Mouse (Mus musculus) liver, embryonic 14.5 days (tissue): Measurements from ENCODE around the gene Zbed5. TPM values are rescaled to one million over a fixed set of nuclear protein-coding genes. Genes with fewer than 3 reads are reported as not detected.
"Not testable (repeated sequence)": the region's sequence is repeated elsewhere in the genome, so short reads cannot be mapped to it uniquely, and the experiment has no call there.

Experiments used
- ATAC-seq: fragments of 200-750 bp; cut with Nextera tagmentation; 2 replicates; pipeline ENCODE4 v1.8.0; 2017; ENCODE audit warnings: moderate number of reproducible peaks, mild to moderate bottlenecking, moderate library complexity; ENCODE audit not compliant: insufficient read depth
- DNase-seq, 3 experiments: peaks; one replicate each; pipeline ENCODE4 v3.0.0-alpha.2; 2012 to 2013; ENCODE audit warnings: low read depth in 3 of 3, low spot score in 3 of 3
- H3K27ac ChIP-seq: fragments of 300-500 bp; sonication (generic); 2 replicates; pipeline ENCODE4 v1.5.1; 2014; ENCODE audit warnings: moderate library complexity, mild to moderate bottlenecking, control low read depth, inconsistent platforms
- H3K27me3 ChIP-seq: fragments of 300-500 bp; sonication (generic); 2 replicates; pipeline ENCODE4 v1.6.1; 2014; ENCODE audit warnings: mild to moderate bottlenecking, low read length, moderate library complexity; ENCODE audit not compliant: control insufficient read depth, insufficient read depth
- H3K36me3 ChIP-seq: fragments of 300-500 bp; sonication (generic); replicated peaks from 2 replicates; pipeline ENCODE4 v1.6.1; 2014; ENCODE audit warnings: low read depth; ENCODE audit not compliant: control insufficient read depth, insufficient read depth
- H3K4me1 ChIP-seq, 2 experiments: fragments of 200-500 bp in 1 of 2; fragments of 300-500 bp in 1 of 2; sonication (generic) in 1 of 2; replicated peaks; 2 replicates each; pipeline ENCODE4 v1.6.1; 2012 to 2014; ENCODE audit warnings: antibody characterized with exemption in 1 of 2, inconsistent platforms in 1 of 2, low read length in 1 of 2; ENCODE audit not compliant: control insufficient read depth in 2 of 2, insufficient read depth in 2 of 2
- H3K4me2 ChIP-seq: fragments of 300-500 bp; sonication (generic); 2 replicates; pipeline ENCODE4 v1.6.1; 2014; ENCODE audit warnings: low read depth, mild to moderate bottlenecking, control low read depth, moderate library complexity
- H3K4me3 ChIP-seq, 2 experiments: fragments of 200-500 bp in 1 of 2; fragments of 300-500 bp in 1 of 2; sonication (generic) in 1 of 2; 2 replicates each; pipeline ENCODE4 v1.5.1; 2012 to 2014; ENCODE audit warnings: low read depth in 2 of 2, low read length in 2 of 2, mild to moderate bottlenecking in 2 of 2, control low read depth in 1 of 2, inconsistent platforms in 1 of 2, moderate library complexity in 1 of 2; ENCODE audit not compliant: insufficient read depth in 1 of 2
- H3K9ac ChIP-seq: fragments of 300-500 bp; sonication (generic); replicated peaks from 2 replicates; pipeline ENCODE4 v1.6.1; 2014; ENCODE audit warnings: mild to moderate bottlenecking, control low read depth, moderate library complexity
- H3K9me3 ChIP-seq: fragments of 300-500 bp; sonication (generic); 2 replicates; pipeline ENCODE4 v1.6.1; 2016; ENCODE audit warnings: low read length, mixed read lengths; ENCODE audit not compliant: control insufficient read depth
- CTCF ChIP-seq: IDR thresholded peaks from 2 replicates; pipeline ENCODE4 v1.5.1; 2016; ENCODE audit warnings: antibody characterized with exemption, low read depth, control low read depth
- EP300 ChIP-seq: IDR thresholded peaks from 2 replicates; pipeline ENCODE4 v1.6.1; 2016; ENCODE audit warnings: antibody characterized with exemption, low read depth
- WGBS: fragments of 180-500 bp; shearing (Covaris S2); extraction: QIAGEN DNeasy Blood & Tissue Kit; methylation state at CpG from one replicate; pipeline ENCODE4 v1.1.7; 2014; ENCODE audit not compliant: insufficient replicate concordance; 5-methylcytosine and 5-hydroxymethylcytosine counted together
- polyA plus RNA-seq, 2 experiments: library from polyadenylated mRNA; depleted of rRNA in 1 of 2; stranded (reverse) in 1 of 2; unstranded in 1 of 2; fragments of >200 nt; fragmentation: Nextera tagmentation in 1 of 2; extraction: Ambion mirVana in 1 of 2; gene quantifications; 2 replicates each; pipeline versions ENCODE4 v1.2.1 to v1.2.3; 2012 to 2014

Gene Zbed5
- polyA plus RNA-seq, 2 experiments: 0.67 to 0.70 TPM

- Histone ChIP-seq H3K4me2 (peak overlapping the region; percentile 65), H3K9ac (peak overlapping the region; percentile 84), H3K27ac (peak overlapping the region; percentile 93), H3K4me3 (peak overlapping the region; percentile 92 to 97), H3K27me3 (no peaks in the 10 kb centered on the region), H3K9me3 (no peaks in the 10 kb centered on the region), H3K4me1 (peaks cover 9 to 10% of the 10 kb centered on the region in 2 experiments; a peak in 3 of 4 replicates), H3K36me3 (peaks cover 27% of the 10 kb centered on the region)
- WGBS: 8% methylated on average over 10 of the region's 10 CpGs
- ATAC-seq: no peak
- peak in 1 of 3 experiments; percentile 48 for DNase-seq
- no peak for TF ChIP-seq EP300
- no peak for TF ChIP-seq CTCF
These were observed 9.3 kb upstream of the Zbed5 start for GRCm38 (mm10) chr5:129886271-129886670.

- peak within 1 kb of the TSS; percentile 93 for H3K27ac ChIP-seq
- H3K4me3 ChIP-seq: peak within 1 kb of the TSS; percentile 92 to 97
- DNase-seq (peak; percentile 97 to 98 (median 97)), ATAC-seq (peak; percentile 99)
- H3K27me3 ChIP-seq: no peaks in the 10 kb centered on the region
- H3K36me3 ChIP-seq: peaks cover 19% of the 10 kb centered on the region
- H3K9me3 ChIP-seq: no peaks in the 10 kb centered on the region
- peaks cover 9 to 10% of the 10 kb centered on the region in 2 experiments; a peak in 3 of 4 replicates for H3K4me1 ChIP-seq
- peak within 1 kb of the TSS; percentile 65 for H3K4me2 ChIP-seq
- H3K9ac ChIP-seq: peak within 1 kb of the TSS; percentile 84
- TF ChIP-seq CTCF: no peak
- peak; percentile 49 for TF ChIP-seq EP300
- WGBS: under 1% methylated on average over 46 of the region's 46 CpGs
These were observed 8.4 kb upstream of the Zbed5 start, which contains the start of gene Chchd2 for GRCm38 (mm10) chr5:129886911-129887636. Chchd2 (minus strand) TSS chr5:129887470.

- not testable (repeated sequence) for H3K9me3 ChIP-seq, H3K27ac ChIP-seq, H3K4me3 ChIP-seq, H3K9ac ChIP-seq, H3K27me3 ChIP-seq, H3K36me3 ChIP-seq, ATAC-seq, H3K4me2 ChIP-seq, DNase-seq
- peaks cover 10 to 12% of the 10 kb centered on the region in 2 experiments; a peak in 3 of 4 replicates for H3K4me1 ChIP-seq
- WGBS: 68% methylated on average over 4 of the region's 7 CpGs
These were observed 5.1 kb upstream of the Zbed5 start for GRCm38 (mm10) chr5:129890390-129890789.

GRCm38 (mm10) chr5:129898449-129898848 is 2.9 kb downstream of the Zbed5 start, which contains the start of gene Phkg1:
Phkg1 (minus strand) TSS chr5:129898549.
- H3K27me3 ChIP-seq: no peaks in the 10 kb centered on the region
- ATAC-seq: no peak
- H3K4me3 ChIP-seq: no peak within 1 kb of the TSS
- peaks cover 4 to 7% of the 10 kb centered on the region in 2 experiments; a peak in 3 of 4 replicates for H3K4me1 ChIP-seq
- no peaks in the 10 kb centered on the region for H3K36me3 ChIP-seq
- H3K9ac ChIP-seq: no peak within 1 kb of the TSS
- no peak for DNase-seq
- WGBS: 79% methylated on average over 1 of the region's 1 CpGs
- H3K4me2 ChIP-seq: no peak within 1 kb of the TSS
- TF ChIP-seq CTCF (no peak), EP300 (no peak)
- no peaks in the 10 kb centered on the region for H3K9me3 ChIP-seq
- H3K27ac ChIP-seq: no peak within 1 kb of the TSS

GRCm38 (mm10) chr5:129907775-129908174 is 12.3 kb downstream of the Zbed5 start:
- no peaks in the 10 kb centered on the region for H3K36me3 ChIP-seq
- peak overlapping the region in 1 of 2 experiments; percentile 65; a peak in 2 of 4 replicates for H3K4me3 ChIP-seq
- 20% methylated on average over 4 of the region's 4 CpGs for WGBS
- no peak for DNase-seq
- no peak for TF ChIP-seq CTCF
- no peak for TF ChIP-seq EP300
- peaks cover 3 to 8% of the 10 kb centered on the region in 2 experiments; a peak in 3 of 4 replicates for H3K4me1 ChIP-seq
- ATAC-seq: no peak
- no peaks in the 10 kb centered on the region for H3K9me3 ChIP-seq
- peaks cover 2% of the 10 kb centered on the region; the same call in 1 of the 2 replicates for H3K27me3 ChIP-seq
- H3K9ac ChIP-seq: no peak overlapping the region
- peak overlapping the region; percentile 81 for H3K4me2 ChIP-seq
- H3K27ac ChIP-seq: no peak overlapping the region
